Mouse (Mus musculus): ENCODE data around the gene Tmem53.
A peak's percentile ranks its signal among the peaks of the same experiment; 100 is the strongest.
"Not testable (repeated sequence)": the region's sequence is repeated elsewhere in the genome, so short reads cannot be mapped to it uniquely, and the experiment has no call there.

Tmem53 gene

DNA sequence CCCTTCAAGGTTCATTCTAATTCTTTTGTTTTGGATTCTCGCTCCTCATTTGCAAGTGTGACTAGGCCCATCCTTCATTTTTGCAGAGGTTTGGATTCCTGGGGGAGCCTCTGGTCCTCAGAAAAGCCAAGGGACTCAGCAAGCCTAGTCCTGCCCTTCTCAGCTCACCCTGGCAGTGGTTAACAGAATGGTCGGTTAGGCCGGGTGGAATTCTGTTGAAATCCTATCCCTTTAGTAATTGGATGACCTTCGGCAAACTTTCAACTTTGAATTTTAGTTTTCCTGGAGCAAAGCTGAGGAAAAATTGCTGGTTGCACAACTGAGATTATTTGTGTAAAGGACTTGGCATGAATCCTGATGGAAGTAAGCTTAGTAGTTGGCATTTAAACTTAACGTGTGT is 600 bp downstream of the Tmem53 start:
- peak; percentile 61 for DNase-seq

GRCm38 (mm10) chr4:117252755-117253154 is 1.0 kb downstream of the Tmem53 start:
- no peak for DNase-seq

GRCm38 (mm10) chr4:117253218-117254016 is 1.7 kb downstream of the Tmem53 start:
- no peak for DNase-seq

DNA sequence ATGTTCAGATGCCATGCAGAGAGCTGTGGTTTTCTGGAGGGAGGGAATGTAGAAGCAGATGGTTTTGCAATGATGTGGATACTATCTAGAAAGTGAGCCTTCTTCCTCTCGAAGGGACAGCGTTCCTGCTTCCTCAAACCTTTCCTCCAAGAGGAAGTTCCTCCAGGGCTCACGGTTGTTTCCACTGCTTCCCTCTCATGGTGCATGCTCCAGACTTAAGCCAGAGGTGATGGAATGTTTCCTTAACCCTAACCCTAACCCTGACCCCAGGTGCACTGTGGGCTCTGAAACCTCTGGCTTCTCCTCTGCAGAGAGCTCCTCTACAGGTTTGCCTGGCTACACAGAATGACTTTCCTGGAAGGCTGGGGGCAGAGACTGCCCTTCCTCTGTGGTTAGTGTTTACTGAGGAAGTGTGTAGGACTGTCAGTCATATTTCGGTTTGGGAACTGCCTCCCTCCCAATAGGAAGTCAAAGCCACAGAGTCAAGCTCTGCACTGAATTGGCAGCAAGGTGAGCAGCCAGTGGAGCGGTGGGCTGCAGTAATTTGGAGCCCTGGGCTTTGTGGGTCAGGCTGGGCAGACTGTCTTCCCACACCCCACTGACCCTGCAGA is 2.4 kb downstream of the Tmem53 start:
- DNase-seq: no peak

DNA sequence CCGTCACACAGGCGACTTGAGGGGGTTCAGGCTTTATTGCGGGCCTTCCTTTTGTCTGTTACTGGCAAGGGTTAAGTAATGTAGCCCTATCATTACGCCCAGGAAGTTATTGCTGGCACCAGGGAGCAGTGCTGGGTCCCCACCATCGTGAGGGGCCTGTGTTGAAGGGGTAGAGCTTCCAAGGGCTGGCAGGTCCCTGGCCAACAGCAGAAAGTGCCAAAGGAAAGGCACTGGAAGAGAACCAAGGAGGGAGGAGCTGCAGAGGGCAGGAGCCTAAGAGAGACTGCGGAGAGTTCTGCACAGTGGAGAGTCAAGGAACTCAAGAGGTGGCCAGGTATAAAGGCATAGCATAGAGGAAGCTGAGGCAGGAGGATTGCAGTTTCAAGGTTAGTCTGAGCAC is 2.9 kb downstream of the Tmem53 start:
- no peak for DNase-seq

- not testable (repeated sequence) for DNase-seq
Measured at GRCm38 (mm10) chr4:117259909-117260308, 8.2 kb downstream of the Tmem53 start.

GRCm38 (mm10) chr4:117261222-117261621 is 9.5 kb downstream of the Tmem53 start:
- DNase-seq: no peak

- DNase-seq: no peak
Measured at GRCm38 (mm10) chr4:117262101-117262913, 10.6 kb downstream of the Tmem53 start.

DNA sequence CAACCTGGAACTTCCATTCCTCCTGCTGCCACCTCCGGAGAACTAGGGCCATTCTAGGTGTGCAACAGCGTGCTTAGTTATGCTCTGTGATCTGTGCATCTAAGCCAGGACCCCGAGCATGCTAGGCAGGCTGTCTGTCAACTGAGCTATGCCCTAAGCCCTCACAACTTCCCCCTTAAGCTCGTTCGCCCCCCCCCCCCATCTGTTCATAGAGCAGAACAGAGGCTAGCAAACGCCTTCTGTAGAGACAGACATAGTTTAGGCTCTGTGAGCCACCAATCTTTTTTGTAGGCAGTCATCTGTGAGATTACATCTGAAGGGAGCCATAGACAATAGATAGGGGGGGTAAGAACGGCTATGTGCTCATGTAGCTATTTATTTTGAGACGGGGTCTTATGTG is 11.2 kb downstream of the Tmem53 start:
- no peak for DNase-seq

DNA sequence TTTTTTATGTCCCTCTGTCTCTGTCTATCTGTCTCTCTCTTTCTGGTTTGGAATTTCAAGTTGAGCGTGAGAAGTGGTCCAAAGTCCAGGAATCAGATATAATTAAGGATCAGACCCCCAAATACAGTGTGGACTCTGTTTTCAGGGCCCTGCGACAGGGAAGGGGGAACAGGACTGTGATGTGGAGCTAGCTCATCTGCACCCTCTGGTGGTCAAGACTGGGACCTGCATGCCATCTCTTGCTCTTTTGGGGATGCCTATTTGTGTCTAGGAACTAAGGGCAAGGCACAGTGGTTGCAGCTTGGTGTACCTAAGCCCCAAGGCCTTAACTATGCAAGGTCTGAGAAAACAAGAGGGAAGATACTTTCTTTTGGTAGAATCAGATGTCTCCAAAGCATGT is 15.5 kb downstream of the Tmem53 start:
- DNase-seq: peak; percentile 86

GRCm38 (mm10) chr4:117267831-117268437 is 16.2 kb downstream of the Tmem53 start:
- no peak for DNase-seq

DNA sequence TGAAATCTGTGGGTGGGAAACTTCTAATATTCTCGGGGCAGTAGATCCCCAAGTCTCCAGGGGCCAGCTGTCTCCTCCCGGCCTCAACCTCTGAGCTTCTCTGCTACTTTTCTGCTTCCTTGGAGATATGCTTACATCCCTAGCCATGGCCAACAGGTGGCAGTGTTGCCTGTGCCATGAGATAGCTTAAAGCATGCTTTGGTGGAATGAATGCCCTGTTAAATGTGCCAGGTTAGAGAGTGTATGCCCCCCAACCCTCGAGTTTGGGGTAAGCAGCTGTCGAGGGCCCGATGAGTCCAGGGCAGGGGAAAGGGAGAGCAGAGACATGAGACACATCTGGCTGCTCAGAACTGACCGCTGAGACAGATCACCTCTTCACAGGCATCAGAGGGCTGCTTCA is 18.5 kb downstream of the Tmem53 start:
- DNase-seq: peak; percentile 83

DNA sequence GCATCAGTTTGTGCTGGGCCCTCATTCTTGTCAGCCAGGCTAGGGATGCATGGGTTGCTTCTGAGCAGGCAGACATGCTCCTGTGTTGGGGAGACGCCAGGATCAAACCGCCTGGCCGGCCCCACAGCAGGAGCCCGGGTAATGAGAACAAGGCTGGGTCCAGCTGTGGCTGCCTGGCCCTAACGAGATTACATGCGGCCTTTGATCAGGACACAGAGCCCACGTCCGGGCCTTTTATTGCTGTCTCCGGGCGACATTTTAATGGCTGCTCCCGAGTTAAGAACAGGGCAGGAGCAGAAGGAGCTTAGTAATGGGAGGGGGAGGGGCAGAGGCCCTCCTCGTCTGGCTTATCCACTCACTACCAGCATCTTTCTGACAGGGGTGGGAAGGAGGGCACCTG is 20.7 kb downstream of the Tmem53 start:
- DNase-seq: no peak

- peak; percentile 60 for DNase-seq
Measured at GRCm38 (mm10) chr4:117274720-117275119, 23.0 kb downstream of the Tmem53 start.

DNA sequence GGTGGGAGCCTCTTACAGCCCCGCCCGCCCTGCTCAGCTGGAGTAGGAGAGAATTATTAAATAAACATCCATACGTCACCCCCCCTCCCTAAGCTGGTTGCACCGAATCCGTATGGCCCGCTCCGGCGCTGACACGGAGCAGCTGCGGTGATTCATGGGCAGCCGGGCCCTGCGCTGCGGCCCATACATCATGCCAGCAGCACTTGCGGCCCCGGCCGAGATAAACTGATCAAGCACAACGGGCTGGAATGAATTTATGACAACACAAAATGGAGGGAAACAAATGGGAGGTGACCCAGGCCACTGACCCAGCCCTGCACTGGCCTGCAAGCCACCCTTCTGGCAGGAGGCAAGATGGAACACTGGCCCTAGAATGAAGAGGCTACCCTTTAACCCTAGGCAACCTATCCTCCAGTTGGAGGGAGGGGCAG is 24.5 kb downstream of the Tmem53 start:
- DNase-seq: no peak

DNA sequence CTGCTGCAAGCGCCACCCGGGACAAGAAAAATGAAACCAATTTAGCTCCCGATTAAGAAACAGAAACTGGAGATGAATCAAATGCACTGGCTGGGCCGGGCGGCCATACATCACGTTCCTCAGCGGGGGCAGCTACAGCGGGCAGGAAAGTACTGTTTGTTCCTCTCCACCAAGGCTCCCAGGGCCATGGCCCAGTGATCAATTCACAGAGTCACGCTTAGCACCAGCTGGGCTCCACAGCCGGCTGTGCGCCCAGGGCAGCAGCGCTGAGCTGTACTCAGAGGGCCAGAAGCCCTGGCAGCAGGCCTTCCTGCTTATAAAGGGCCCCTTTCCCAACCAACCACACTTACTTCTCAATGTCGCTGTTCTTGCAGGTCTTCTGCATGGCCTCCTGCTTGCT is 25.3 kb downstream of the Tmem53 start:
- DNase-seq: peak; percentile 22

- no peak for DNase-seq
Measured at GRCm38 (mm10) chr4:117277687-117278086, 25.9 kb downstream of the Tmem53 start.

DNA sequence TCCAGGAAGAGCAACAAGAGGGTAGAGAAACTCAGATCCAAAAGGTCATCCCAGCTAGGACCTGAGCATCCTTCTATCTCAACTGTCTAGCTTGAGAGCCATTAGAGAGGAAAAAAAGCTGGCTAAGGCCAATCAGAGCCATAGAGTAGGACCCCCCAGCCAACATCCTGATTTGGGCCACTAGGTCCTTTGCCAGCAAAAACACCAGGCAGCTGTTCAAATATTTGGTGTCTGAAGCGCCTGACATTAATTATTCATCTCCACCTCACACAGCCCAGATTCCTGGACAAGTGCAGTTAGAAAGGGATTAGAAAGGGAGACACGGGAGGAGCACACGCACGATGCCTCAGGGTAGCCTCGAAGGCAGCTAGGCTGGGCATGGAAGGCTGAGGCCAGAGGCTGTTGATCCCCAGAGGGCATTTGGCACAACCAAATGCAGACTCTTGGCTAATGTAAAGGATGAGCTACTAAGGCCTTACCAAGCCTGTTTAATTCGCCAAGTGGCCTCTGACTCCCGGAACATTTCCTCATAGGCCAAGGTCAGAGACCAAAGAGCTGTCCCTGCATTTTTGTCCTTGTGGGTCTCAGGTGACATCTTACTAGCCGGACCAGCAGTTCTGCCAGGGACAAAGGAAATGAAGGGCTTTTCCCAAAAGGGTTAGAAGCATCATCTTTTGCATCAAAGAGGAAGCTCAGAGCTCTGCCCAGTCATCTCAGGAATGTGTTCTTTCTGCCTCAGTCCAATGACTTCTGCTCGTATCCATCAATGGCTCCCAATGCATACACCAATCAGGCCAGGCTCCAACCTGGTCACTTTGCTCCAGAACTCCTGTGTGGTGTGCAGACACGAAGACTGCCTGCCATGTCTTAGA is 26.9 kb downstream of the Tmem53 start:
- no peak for DNase-seq

- no peak for DNase-seq
Measured at GRCm38 (mm10) chr4:117279253-117279642, 27.5 kb downstream of the Tmem53 start.

- DNase-seq: no peak
Measured at GRCm38 (mm10) chr4:117280397-117280930, 28.7 kb downstream of the Tmem53 start.

GRCm38 (mm10) chr4:117281090-117281845 is 29.5 kb downstream of the Tmem53 start:
- DNase-seq: no peak
